14 mouse cellular contexts compared by ENCODE assay signal in the genomic region with DNA sequence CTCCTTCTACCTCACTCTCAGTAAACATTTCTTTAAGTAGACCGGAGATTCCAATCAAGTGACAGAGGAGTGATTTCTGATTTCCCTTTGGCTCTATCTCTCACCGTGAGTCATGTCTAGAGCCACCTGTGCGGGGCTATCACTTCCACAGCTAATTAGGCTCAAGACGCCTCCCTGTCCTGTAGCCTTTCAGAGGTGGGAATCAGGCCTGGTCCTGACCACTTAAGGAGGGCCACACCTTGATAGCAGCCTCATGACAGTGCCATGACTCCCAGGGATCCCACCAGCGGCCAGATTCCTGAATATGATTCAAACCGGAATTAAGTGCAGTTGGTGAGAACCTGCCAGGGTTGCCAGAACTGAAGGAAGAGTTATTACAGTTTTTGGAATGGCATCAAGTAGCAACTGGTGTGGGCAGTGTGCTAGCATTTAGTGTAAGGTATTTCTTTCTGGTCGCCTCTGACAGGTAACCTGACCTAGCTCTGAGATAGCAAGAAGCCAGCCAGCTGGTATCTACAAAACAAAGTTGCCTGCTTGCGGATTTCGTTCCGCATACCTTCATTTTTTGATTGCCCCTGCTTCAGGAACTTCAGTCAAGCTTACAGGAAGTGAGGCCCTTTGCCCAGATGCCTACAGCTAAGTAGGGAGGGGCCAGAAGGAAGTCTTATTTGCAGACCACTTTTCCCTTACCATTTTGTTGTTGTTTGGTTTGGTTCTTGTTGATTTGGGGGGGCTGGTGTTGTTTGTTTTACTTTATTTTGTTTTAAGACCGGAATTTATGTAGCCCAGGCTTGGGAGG. TPM values are rescaled to one million over a fixed set of nuclear protein-coding genes. Genes with fewer than 3 reads are reported as not detected.
DNase-seq lines count a peak whose midpoint lies in the region; ATAC-seq and TF ChIP-seq lines count a peak whose summit lies in the region.
"Had no signal": no experiment of that assay in that cellular context is flagged by ENCODE, and none has a peak within 500 bp of the region (broad histone marks: within the 10 kb centered on the region; RNA-seq: fewer than 3 reads in every experiment).

No protein-coding gene starts in this region.

- WGBS in heart, embryonic 11.5 days (ENCODE audit: insufficient replicate concordance): 54% methylated on average over 11 of the region's 11 CpGs
- WGBS in limb, embryonic 15.5 days: 67% methylated on average over 11 of the region's 11 CpGs
- WGBS in limb, embryonic 10.5 days: 66% methylated on average over 11 of the region's 11 CpGs

- no peak overlapping the region for H3K4me3 ChIP-seq in heart, embryonic 11.5 days (ENCODE audit: low read depth, low read length)
- H3K4me3 ChIP-seq in limb, embryonic 15.5 days: no peak overlapping the region
- no peak overlapping the region for H3K4me3 ChIP-seq in limb, embryonic 10.5 days
- no peak overlapping the region for H3K4me3 ChIP-seq in myocyte
- H3K4me3 ChIP-seq: hindbrain, embryonic 10.5 days; megakaryocyte, embryonic 14.5 days had no signal

- no peaks in the 10 kb centered on the region for H3K9me3 ChIP-seq in heart, embryonic 11.5 days (replicated peaks; ENCODE audit: control insufficient read depth, low read length)
- no peaks in the 10 kb centered on the region for H3K9me3 ChIP-seq in limb, embryonic 15.5 days
- no peaks in the 10 kb centered on the region for H3K9me3 ChIP-seq in limb, embryonic 10.5 days (replicated peaks)
- H3K9me3 ChIP-seq: hindbrain, embryonic 10.5 days had no signal

- intact Hi-C loops in heart, postnatal 25 days (cut with DNase I): loop anchor here (2.0 kb wide), 1 partner anchor 54 kb away; a partner anchor contains a TSS

- peaks cover 21% of the 10 kb centered on the region for H3K4me1 ChIP-seq in heart, embryonic 11.5 days (ENCODE audit: control insufficient read depth, insufficient read depth, low read length)
- H3K4me1 ChIP-seq in limb, embryonic 15.5 days: peaks cover 25% of the 10 kb centered on the region
- peaks cover 29% of the 10 kb centered on the region for H3K4me1 ChIP-seq in limb, embryonic 10.5 days
- H3K4me1 ChIP-seq: megakaryocyte, embryonic 14.5 days had no signal

- H3K36me3 ChIP-seq in heart, embryonic 11.5 days (ENCODE audit: control insufficient read depth, insufficient read depth, low read length): no peaks in the 10 kb centered on the region
- no peaks in the 10 kb centered on the region for H3K36me3 ChIP-seq in limb, embryonic 15.5 days
- peaks cover 24% of the 10 kb centered on the region for H3K36me3 ChIP-seq in limb, embryonic 10.5 days
- H3K36me3 ChIP-seq in myocyte (ENCODE audit: control insufficient read depth, insufficient read depth): no peaks in the 10 kb centered on the region

- no peaks in the 10 kb centered on the region for H3K79me2 ChIP-seq in myocyte (ENCODE audit: control insufficient read depth, insufficient read depth)

- peak overlapping the region; percentile 13; the same call in 1 of the 2 replicates for H3K27ac ChIP-seq in heart, embryonic 11.5 days (ENCODE audit: low read depth, low read length)
- H3K27ac ChIP-seq in limb, embryonic 15.5 days: 0 out of 2 replicates have a peak overlapping the region, but pooled peaks have one; percentile 1
- no peak overlapping the region for H3K27ac ChIP-seq in limb, embryonic 10.5 days

- no peaks in the 10 kb centered on the region for H3K27me3 ChIP-seq in heart, embryonic 11.5 days (ENCODE audit: control insufficient read depth, insufficient read depth, low read length)
- no peaks in the 10 kb centered on the region for H3K27me3 ChIP-seq in limb, embryonic 15.5 days
- no peaks in the 10 kb centered on the region for H3K27me3 ChIP-seq in limb, embryonic 10.5 days (ENCODE audit: low read depth, poor library complexity, severe bottlenecking)
- no peaks in the 10 kb centered on the region for H3K27me3 ChIP-seq in myocyte (ENCODE audit: control insufficient read depth, insufficient read depth, insufficient read length)
- H3K27me3 ChIP-seq: megakaryocyte, embryonic 14.5 days had no signal

- H3ac ChIP-seq in myocyte (ENCODE audit: control insufficient read depth, insufficient read length): no peak overlapping the region

- H3K4me2 ChIP-seq in heart, embryonic 11.5 days: no peak overlapping the region
- H3K4me2 ChIP-seq in limb, embryonic 15.5 days: no peak overlapping the region
- peak overlapping the region; percentile 71 for H3K4me2 ChIP-seq in myocyte (ENCODE audit: low read depth)

- TF ChIP-seq POLR2A in myocyte (IDR thresholded peaks at IDR 0.05; ENCODE audit: insufficient read length, low read depth): no peak

- DNase-seq in heart, postnatal 25 days (ENCODE audit: low spot score): no peak
- no peak for DNase-seq in limb, embryonic 10.5 days (ENCODE audit: low spot score)
- DNase-seq in NIH3T3 (ENCODE audit: low read depth): peak; percentile 57
- DNase-seq in right cerebral cortex, adult 18-20 months: no peak
- DNase-seq in cerebellum, adult 11 months: no peak
- DNase-seq: adrenal gland, postnatal 10 days; cerebellum, postnatal 36 days; kidney, postnatal 10 days; thymus, postnatal 36 days had no signal

- ATAC-seq in heart, embryonic 11.5 days (replicated peaks; ENCODE audit: insufficient number of reproducible peaks, low FRiP score, low TSS enrichment): no peak
- ATAC-seq in limb, embryonic 15.5 days (ENCODE audit: insufficient number of reproducible peaks, low FRiP score, low TSS enrichment, low read depth): no peak

- no peak overlapping the region for H3K9ac ChIP-seq in heart, embryonic 11.5 days (ENCODE audit: low read depth, low read length)
- no peak overlapping the region for H3K9ac ChIP-seq in limb, embryonic 15.5 days

TF ChIP-seq in myocyte, 11 proteins besides CTCF, POLR2A, EP300 and RAD21:
- no peak for TF ChIP-seq CEBPB (IDR thresholded peaks at IDR 0.05; ENCODE audit: insufficient read depth, poor library complexity, severe bottlenecking)
- TF ChIP-seq MYOG (IDR thresholded peaks at IDR 0.05; ENCODE audit: control insufficient read depth in 1 of 3, insufficient read depth in 1 of 3, insufficient read length in 2 of 3, low read depth in 2 of 3): peak in 1 of 3 experiments; percentile 25
- TF ChIP-seq POLR2AphosphoS2 (IDR thresholded peaks at IDR 0.05; ENCODE audit: insufficient read length, low read depth): no peak
- TF ChIP-seq MYOD1 (IDR thresholded peaks at IDR 0.05; ENCODE audit: control insufficient read depth in 1 of 3, insufficient read length in 2 of 3, low read depth in 2 of 3): peak in 2 of 3 experiments; percentile 46 to 82
- TF ChIP-seq SRF (IDR thresholded peaks at IDR 0.05; ENCODE audit: control insufficient read depth, insufficient read length, low read depth): no peak
- TF ChIP-seq REST (IDR thresholded peaks at IDR 0.05; ENCODE audit: insufficient read depth, insufficient read length): no peak
- TF ChIP-seq E2F4 (IDR thresholded peaks at IDR 0.05; ENCODE audit: insufficient read depth): no peak
- TF ChIP-seq USF1 (IDR thresholded peaks at IDR 0.05; ENCODE audit: low read depth): no peak
- TF ChIP-seq TCF12 (IDR thresholded peaks at IDR 0.05; ENCODE audit: insufficient read depth, poor library complexity, severe bottlenecking): no peak

RNA-seq across cellular contexts. Expression of a gene that starts 53.9 kb away (rescaled TPM):
- 7.4 TPM in 2 replicates for polyA plus RNA-seq in heart, embryonic 11.5 days (2014; fragmentation: Nextera tagmentation; extraction: Ambion mirVana)
- 10 to 100 TPM; 27.4 to 28.7 TPM for total RNA-seq in heart, postnatal 25 days (2021)
- 32.3 and 39.0 TPM in 2 replicates for polyA plus RNA-seq in limb, embryonic 15.5 days (2015; fragmentation: Nextera tagmentation; extraction: Ambion mirVana)
- 24.9 and 44.3 TPM in 2 replicates for polyA plus RNA-seq in limb, embryonic 10.5 days (2016; fragmentation: Nextera tagmentation; extraction: Ambion mirVana)
- polyA plus RNA-seq in myocyte (2012; fragmentation: generic; extraction: Trizol): 0.29 TPM
